Mouse (Mus musculus) forebrain, postnatal 0 days (tissue): Measurements from ENCODE around the gene Gtf2ird2. TPM values are rescaled to one million over a fixed set of nuclear protein-coding genes. Genes with fewer than 3 reads are reported as not detected.

Experiments used
- ATAC-seq: fragments of 200-750 bp; cut with Nextera tagmentation; 2 replicates; pipeline ENCODE4 v1.8.0; 2017; ENCODE audit warnings: mild to moderate bottlenecking, moderate library complexity
- DNase-seq: peaks from one replicate; pipeline ENCODE4 v3.0.0-alpha.2; 2015
- H3K27ac ChIP-seq: fragments of 300-500 bp; sonication (generic); 2 replicates; pipeline ENCODE4 v1.5.1; 2014; ENCODE audit warnings: low read depth, mild to moderate bottlenecking, antibody characterized with exemption, low read length, moderate library complexity, mixed read lengths
- H3K27me3 ChIP-seq: fragments of 300-500 bp; sonication (generic); 2 replicates; pipeline ENCODE4 v1.6.1; 2014; ENCODE audit warnings: mild to moderate bottlenecking, low read length, mixed read lengths; ENCODE audit not compliant: insufficient read depth
- H3K36me3 ChIP-seq: fragments of 300-500 bp; sonication (generic); 2 replicates; pipeline ENCODE4 v1.6.1; 2014; ENCODE audit warnings: mild to moderate bottlenecking, moderate library complexity; ENCODE audit not compliant: insufficient read depth
- H3K4me1 ChIP-seq: fragments of 300-500 bp; sonication (generic); 2 replicates; pipeline ENCODE4 v1.6.1; 2014; ENCODE audit warnings: antibody characterized with exemption; ENCODE audit not compliant: insufficient read depth
- H3K4me2 ChIP-seq: fragments of 300-500 bp; sonication (generic); 2 replicates; pipeline ENCODE4 v1.6.1; 2014; ENCODE audit warnings: low read depth, mild to moderate bottlenecking, moderate library complexity
- H3K4me3 ChIP-seq: fragments of 300-500 bp; sonication (generic); 2 replicates; pipeline ENCODE4 v1.5.1; 2014; ENCODE audit warnings: low read depth, low read length, mixed read lengths
- H3K9ac ChIP-seq: fragments of 300-500 bp; sonication (generic); 2 replicates; pipeline ENCODE4 v1.6.1; 2014; ENCODE audit warnings: mild to moderate bottlenecking
- H3K9me3 ChIP-seq: fragments of 300-500 bp; sonication (generic); 2 replicates; pipeline ENCODE4 v1.6.1; 2016; ENCODE audit warnings: low read length
- CTCF ChIP-seq: sonication (generic); IDR thresholded peaks from 2 replicates; pipeline ENCODE4 v1.5.1; 2016; ENCODE audit warnings: antibody characterized with exemption, control low read depth, low read depth
- WGBS: fragments of 180-500 bp; shearing (Covaris S2); extraction: QIAGEN DNeasy Blood & Tissue Kit; methylation state at CpG from one replicate; pipeline ENCODE4 v1.1.7; 2014; 5-methylcytosine and 5-hydroxymethylcytosine counted together
- polyA plus RNA-seq: library from polyadenylated mRNA; unstranded; fragments of >200 nt; fragmentation: Nextera tagmentation; extraction: Ambion mirVana; gene quantifications from 2 replicates; pipeline ENCODE4 v1.2.1, GENCODE M21; 2015
- total RNA-seq: library from RNA; depleted of rRNA; stranded (reverse); fragments of >200 nt; gene quantifications from 2 replicates; pipeline ENCODE4 v1.2.3, GENCODE M21; 2014

Gtf2ird2 gene
- total and polyA plus RNA-seq, 2 experiments from 2014 or later: 11.8 to 20.4 TPM

DNA sequence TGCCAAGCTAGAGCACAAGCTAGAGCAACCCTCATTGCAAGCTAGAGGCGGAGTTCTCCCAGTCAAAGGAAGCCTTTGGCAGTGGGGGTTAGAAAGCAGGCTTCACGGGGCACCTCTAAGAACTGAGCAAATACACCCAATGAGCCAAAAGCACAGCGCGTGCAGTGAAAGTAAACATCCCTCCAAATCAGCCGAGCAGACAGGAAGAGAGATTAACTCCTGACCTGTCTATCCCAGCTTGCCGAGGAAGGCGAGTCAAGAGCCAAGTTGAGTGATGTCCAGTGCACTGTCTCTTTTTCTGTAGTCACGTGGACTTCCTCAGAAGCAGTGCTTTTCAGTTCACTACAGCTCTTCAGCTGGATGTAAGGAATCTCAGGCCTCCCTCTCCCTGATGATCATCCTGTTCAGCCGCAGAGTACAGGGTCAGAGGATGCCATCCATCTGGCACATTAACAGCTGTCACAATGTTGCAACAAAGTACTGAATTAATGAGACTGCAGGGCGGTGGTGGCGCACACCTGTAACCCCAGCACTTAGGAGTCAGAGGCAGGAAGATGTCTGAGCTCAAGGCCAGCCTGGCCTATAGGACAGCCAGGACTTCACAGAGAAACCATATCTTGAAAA lies 26.2 kb downstream of the Gtf2ird2 start:
- WGBS: 82% methylated on average over 11 of the region's 11 CpGs
- no peak for TF ChIP-seq CTCF

DNA sequence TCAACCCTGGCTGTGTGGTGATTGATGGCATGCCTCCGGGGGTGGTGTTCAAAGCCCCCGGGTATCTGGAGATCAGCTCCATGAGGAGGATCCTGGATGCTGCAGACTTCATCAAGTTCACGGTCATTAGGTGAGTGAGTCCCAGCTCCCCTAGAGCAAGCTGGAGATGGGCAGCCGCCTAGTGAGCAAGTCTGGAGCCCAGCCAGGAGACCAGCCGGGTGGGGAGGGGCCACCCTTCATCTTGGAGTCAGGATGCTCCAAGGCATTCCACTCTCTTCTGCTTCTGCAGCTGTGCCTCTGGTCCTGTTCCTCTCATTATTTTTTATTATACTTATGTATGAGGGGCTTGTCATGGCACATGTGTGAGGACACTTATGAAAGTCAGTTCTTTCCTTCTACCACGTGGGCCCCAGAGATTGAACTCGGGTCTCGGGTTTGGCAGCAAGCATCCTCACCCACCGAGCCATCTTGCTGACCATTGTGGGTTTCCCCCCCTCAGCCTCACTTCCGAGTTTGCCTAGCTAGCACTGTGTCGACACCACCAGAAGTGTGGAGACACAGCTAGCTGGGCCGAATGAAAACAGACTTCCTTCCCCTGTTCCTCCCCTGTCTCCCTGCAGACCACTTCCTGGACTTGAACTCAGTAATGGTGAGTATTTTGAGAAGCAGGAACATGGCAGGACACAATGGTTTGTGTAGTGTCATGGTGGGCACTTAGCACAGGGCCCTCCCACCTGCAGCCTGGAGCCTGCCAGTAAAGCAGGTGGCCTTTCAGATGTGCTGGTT lies 30.4 kb downstream of the Gtf2ird2 start:
- Histone ChIP-seq H3K4me3 (no peak overlapping the region), H3K9me3 (no peaks in the 10 kb centered on the region), H3K27me3 (no peaks in the 10 kb centered on the region), H3K9ac (no peak overlapping the region), H3K4me2 (no peak overlapping the region), H3K4me1 (no peaks in the 10 kb centered on the region), H3K27ac (no peak overlapping the region), H3K36me3 (peaks cover 20% of the 10 kb centered on the region)
- WGBS: 68% methylated on average over 12 of the region's 12 CpGs
- ATAC-seq (no peak), DNase-seq (no peak)
- TF ChIP-seq CTCF: no peak

More for the DNA sequence above, 26.2 kb downstream of the Gtf2ird2 start:
- Histone ChIP-seq H3K27me3 (no peaks in the 10 kb centered on the region), H3K9ac (no peak overlapping the region), H3K27ac (no peak overlapping the region), H3K4me3 (no peak overlapping the region), H3K4me1 (no peaks in the 10 kb centered on the region), H3K9me3 (no peaks in the 10 kb centered on the region), H3K36me3 (peaks cover 11% of the 10 kb centered on the region), H3K4me2 (no peak overlapping the region)
- no peak for DNase-seq
- no peak for ATAC-seq

DNA sequence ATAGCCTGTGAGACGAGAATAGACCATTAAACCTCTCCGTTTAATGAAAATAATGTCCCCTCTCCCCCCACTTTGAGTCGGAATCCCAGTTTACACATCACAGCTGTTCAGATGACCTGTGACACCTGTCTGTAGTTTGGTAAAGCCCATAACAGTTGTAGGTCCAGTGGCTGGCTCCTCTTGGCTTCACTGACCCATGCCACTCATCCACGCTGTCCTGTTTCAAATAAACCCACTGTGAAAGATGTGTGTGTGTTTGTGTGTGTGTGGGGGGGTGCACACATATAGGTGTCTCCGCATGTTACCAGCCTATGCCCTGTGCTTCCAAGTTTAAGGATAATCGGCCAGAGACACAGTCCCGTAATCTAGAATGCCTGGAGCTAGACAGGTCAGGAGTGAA lies 34.1 kb downstream of the Gtf2ird2 start:
- no peak overlapping the region for H3K27ac ChIP-seq
- H3K9ac ChIP-seq: no peak overlapping the region
- DNase-seq (no peak), ATAC-seq (no peak)
- WGBS: 95% methylated on average over 7 of the region's 7 CpGs
- no peak overlapping the region for H3K4me3 ChIP-seq
- no peak for TF ChIP-seq CTCF
- no peak overlapping the region for H3K4me2 ChIP-seq
- H3K36me3 ChIP-seq: peaks cover 11% of the 10 kb centered on the region; the same call in 1 of the 2 replicates
- H3K9me3 ChIP-seq: no peaks in the 10 kb centered on the region
- H3K4me1 ChIP-seq: no peaks in the 10 kb centered on the region
- peaks cover 10% of the 10 kb centered on the region for H3K27me3 ChIP-seq

DNA sequence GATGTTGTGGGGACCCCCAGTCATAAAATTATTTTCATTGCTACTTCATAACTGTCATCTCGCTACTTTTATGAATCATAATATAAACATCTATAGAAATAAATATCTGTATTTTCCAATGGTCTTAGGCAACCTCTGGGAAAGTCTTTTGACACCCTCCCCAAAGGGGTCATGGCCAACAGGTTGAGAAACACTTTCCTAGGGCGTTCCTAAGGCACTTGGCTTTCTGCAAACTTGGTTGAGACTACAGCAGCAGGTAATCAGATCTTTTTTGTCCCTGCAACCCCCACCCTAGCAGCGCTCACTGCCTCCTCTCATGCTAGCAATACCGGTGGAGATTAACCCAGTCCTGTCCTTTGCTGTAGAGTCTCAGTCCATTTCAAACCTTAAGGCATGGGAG lies 37.5 kb downstream of the Gtf2ird2 start:
- Histone ChIP-seq H3K27ac (no peak overlapping the region), H3K9ac (no peak overlapping the region), H3K4me2 (peak overlapping the region; percentile 47; the same call in 1 of the 2 replicates), H3K9me3 (no peaks in the 10 kb centered on the region), H3K27me3 (peaks cover 10% of the 10 kb centered on the region), H3K4me1 (no peaks in the 10 kb centered on the region), H3K36me3 (peaks cover 9% of the 10 kb centered on the region; the same call in 1 of the 2 replicates), H3K4me3 (no peak overlapping the region)
- ATAC-seq (no peak), DNase-seq (no peak)
- TF ChIP-seq CTCF: no peak
- 48% methylated on average over 4 of the region's 4 CpGs for WGBS

DNA sequence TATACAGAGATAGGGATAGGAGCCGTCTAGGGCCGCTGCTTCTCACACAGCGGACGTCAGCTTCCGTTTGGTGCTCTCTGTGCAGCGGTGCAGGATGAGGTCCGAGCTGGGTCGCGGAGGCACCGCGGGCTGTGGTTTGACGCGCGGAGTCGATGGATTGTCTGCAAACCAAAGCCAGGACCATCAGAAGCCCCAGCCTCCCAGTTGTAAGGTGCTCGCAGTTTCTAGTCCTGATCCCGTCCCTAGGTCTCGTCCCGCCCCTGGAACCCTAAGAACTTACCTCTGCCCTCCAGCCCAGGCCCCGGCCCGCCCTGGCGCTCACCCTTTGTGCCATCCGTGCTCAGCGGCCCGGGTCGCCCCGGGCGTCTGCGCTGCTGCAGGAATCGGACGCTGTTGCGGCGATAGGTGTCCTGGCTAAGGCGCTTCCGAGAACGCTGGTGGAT lies 37.9 kb downstream of the Gtf2ird2 start:
- Histone ChIP-seq H3K9ac (peak overlapping the region; percentile 22; the same call in 1 of the 2 replicates), H3K27me3 (peaks cover 10% of the 10 kb centered on the region), H3K9me3 (no peaks in the 10 kb centered on the region), H3K36me3 (peaks cover 5% of the 10 kb centered on the region; the same call in 1 of the 2 replicates), H3K4me1 (no peaks in the 10 kb centered on the region), H3K4me3 (peak overlapping the region; percentile 19; the same call in 1 of the 2 replicates), H3K27ac (no peak overlapping the region), H3K4me2 (peak overlapping the region; percentile 47)
- 10% methylated on average over 36 of the region's 36 CpGs for WGBS
- no peak for TF ChIP-seq CTCF
- DNase-seq (no peak), ATAC-seq (no peak)

DNA sequence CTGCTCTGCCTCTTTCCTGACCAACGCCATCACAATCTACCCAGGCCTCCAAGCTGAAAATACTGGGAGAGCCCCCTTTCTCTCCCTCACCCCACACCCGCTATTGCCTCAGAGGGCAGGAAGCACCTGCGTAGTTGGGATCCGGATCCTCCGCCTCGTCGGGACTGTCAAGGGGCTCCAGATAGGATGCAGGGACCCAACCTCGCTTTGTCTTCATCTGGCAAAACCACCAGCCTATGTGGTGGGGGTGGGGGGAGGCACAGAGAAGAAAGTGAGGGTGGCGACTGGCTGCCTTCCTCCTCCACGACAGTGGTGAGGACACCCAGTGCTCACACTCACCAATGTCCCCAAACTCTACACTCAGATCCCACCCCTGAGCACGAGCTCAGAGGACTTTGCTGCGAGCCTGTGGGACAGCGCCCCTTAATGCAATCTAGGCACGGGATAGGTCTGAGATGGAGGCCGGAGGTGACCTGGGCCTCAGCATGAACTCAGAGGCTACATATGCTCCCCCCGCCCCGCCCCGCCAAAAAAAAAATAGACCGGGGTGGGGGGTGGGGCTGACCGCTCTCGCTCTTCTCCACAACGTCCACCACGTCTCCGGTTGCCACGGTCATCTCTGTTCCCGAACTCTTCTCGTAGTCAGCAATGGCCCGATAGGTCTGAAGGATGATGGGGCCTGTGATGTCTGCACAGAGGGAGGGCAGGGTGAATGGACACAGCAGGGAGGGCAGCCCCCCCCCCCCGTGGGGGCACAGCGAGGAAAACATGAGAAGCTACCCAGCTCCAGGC lies 41.5 kb downstream of the Gtf2ird2 start:
- 85% methylated on average over 30 of the region's 30 CpGs for WGBS
- TF ChIP-seq CTCF: no peak

DNA sequence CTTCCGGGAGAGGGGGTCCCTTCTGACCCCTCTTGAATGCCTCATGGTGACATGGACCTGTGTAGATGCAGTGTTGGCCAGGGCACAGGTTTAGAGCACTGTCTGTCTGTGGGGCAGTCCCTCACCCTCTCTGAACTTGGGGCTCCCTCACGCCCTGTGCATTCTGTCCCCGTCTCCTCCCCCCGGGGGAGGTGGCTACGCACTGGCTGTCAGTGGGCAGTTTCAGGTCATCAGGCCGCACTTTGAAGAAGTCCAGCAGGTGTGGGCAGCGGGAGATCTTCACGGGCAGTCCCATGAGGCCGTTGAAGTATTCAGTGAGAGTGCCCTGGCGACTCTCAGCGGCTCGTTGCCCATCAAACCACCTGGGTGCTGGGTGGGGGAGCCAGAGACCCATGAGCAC lies 43.1 kb downstream of the Gtf2ird2 start:
- Histone ChIP-seq H3K27me3 (peaks cover 8% of the 10 kb centered on the region; the same call in 1 of the 2 replicates), H3K36me3 (no peaks in the 10 kb centered on the region), H3K27ac (no peak overlapping the region), H3K4me1 (no peaks in the 10 kb centered on the region), H3K4me3 (no peak overlapping the region), H3K9me3 (no peaks in the 10 kb centered on the region), H3K9ac (no peak overlapping the region), H3K4me2 (no peak overlapping the region)
- 79% methylated on average over 12 of the region's 12 CpGs for WGBS
- ATAC-seq: no peak
- no peak for DNase-seq
- no peak for TF ChIP-seq CTCF

More for the DNA sequence above, 41.5 kb downstream of the Gtf2ird2 start:
- Histone ChIP-seq H3K36me3 (no peaks in the 10 kb centered on the region), H3K9ac (no peak overlapping the region), H3K9me3 (no peaks in the 10 kb centered on the region), H3K4me1 (no peaks in the 10 kb centered on the region), H3K4me3 (no peak overlapping the region), H3K27me3 (peaks cover 10% of the 10 kb centered on the region), H3K27ac (no peak overlapping the region), H3K4me2 (no peak overlapping the region)
- DNase-seq (no peak), ATAC-seq (no peak)
